Mouse (Mus musculus) CH12.LX (cell line): Measurements from ENCODE around the gene Ptbp1. TPM values are rescaled to one million over a fixed set of nuclear protein-coding genes. Genes with fewer than 3 reads are reported as not detected.

Experiments
- DNase-seq: peaks from one replicate; pipeline ENCODE4 v3.0.0-alpha.2; 2013; ENCODE audit errors: extremely low read depth
- H3K27ac ChIP-seq: 2 replicates; pipeline ENCODE4 v1.5.1; 2012; ENCODE audit warnings: low read depth, mild to moderate bottlenecking, control low read depth, moderate library complexity; ENCODE audit not compliant: insufficient read depth
- H3K27me3 ChIP-seq: replicated peaks from 2 replicates; pipeline ENCODE3; 2012; ENCODE audit warnings: inconsistent platforms
- H3K36me3 ChIP-seq, 2 experiments: replicated peaks in 1 of 2; 2 replicates each; pipeline versions ENCODE3 to v1.6.1; 2012; ENCODE audit warnings: inconsistent platforms in 1 of 2, low read length in 1 of 2, mild to moderate bottlenecking in 1 of 2, mixed read lengths in 1 of 2, moderate library complexity in 1 of 2; ENCODE audit not compliant: control insufficient read depth in 1 of 2, insufficient read depth in 1 of 2
- H3K4me1 ChIP-seq, 2 experiments: 2 replicates each; pipeline ENCODE4 v1.6.1; 2012; ENCODE audit warnings: inconsistent platforms in 1 of 2, moderate library complexity in 1 of 2; ENCODE audit not compliant: insufficient read depth in 2 of 2, control insufficient read depth in 1 of 2
- H3K4me2 ChIP-seq: 2 replicates; pipeline ENCODE4 v1.6.1; 2012; ENCODE audit warnings: low read depth, mild to moderate bottlenecking, control low read depth; ENCODE audit not compliant: poor library complexity, insufficient read depth, severe bottlenecking
- H3K4me3 ChIP-seq, 3 experiments: fragments of 150-350 bp in 1 of 3; sonication (generic) in 1 of 3; replicated peaks in 1 of 3; 2 replicates each; pipeline versions ENCODE3 to v1.5.1; 2011 to 2012; ENCODE audit warnings: low read depth in 2 of 3, low read length in 2 of 3, mild to moderate bottlenecking in 2 of 3, moderate library complexity in 2 of 3, control low read depth in 1 of 3, improper control_type of control experiment in 1 of 3, inconsistent platforms in 1 of 3, mixed read lengths in 1 of 3; ENCODE audit not compliant: poor library complexity in 1 of 3
- H3K79me2 ChIP-seq: replicated peaks from 2 replicates; pipeline ENCODE4 v1.6.1; 2012; ENCODE audit warnings: mild to moderate bottlenecking, moderate library complexity; ENCODE audit not compliant: control insufficient read depth, poor library complexity, insufficient read depth, severe bottlenecking; ENCODE audit errors: extremely low read depth
- H3K9ac ChIP-seq: 2 replicates; pipeline ENCODE4 v1.6.1; 2012; ENCODE audit warnings: low read depth, mild to moderate bottlenecking, control low read depth, moderate library complexity; ENCODE audit not compliant: insufficient read depth
- H3K9me3 ChIP-seq: replicated peaks from 2 replicates; pipeline ENCODE3; 2012; ENCODE audit warnings: low read length, inconsistent platforms, mixed read lengths
- CHD2 ChIP-seq: IDR thresholded peaks from 2 replicates; pipeline ENCODE4 v1.6.1; 2011; ENCODE audit warnings: low read length, improper control_type of control experiment
- E2F4 ChIP-seq: IDR thresholded peaks from 2 replicates; pipeline ENCODE4 v1.6.1; 2011; ENCODE audit warnings: low read depth, low read length, improper control_type of control experiment; ENCODE audit not compliant: insufficient replicate concordance
- GABPA ChIP-seq: IDR thresholded peaks from 2 replicates; pipeline ENCODE4 v1.6.1; 2012; ENCODE audit warnings: low read depth, low read length, improper control_type of control experiment, inconsistent platforms; ENCODE audit not compliant: insufficient replicate concordance
- HCFC1 ChIP-seq: IDR thresholded peaks from 2 replicates; pipeline ENCODE4 v1.6.1; 2012; ENCODE audit warnings: low read depth, mild to moderate bottlenecking, inconsistent platforms, low read length, improper control_type of control experiment
- JUND ChIP-seq: conservative IDR thresholded peaks from 2 replicates; pipeline ENCODE4 v1.6.1; 2011; ENCODE audit warnings: low read depth, low read length, improper control_type of control experiment
- KAT2A ChIP-seq: IDR thresholded peaks from 2 replicates; pipeline ENCODE4 v1.6.1; 2012; ENCODE audit warnings: low read length, improper control_type of control experiment, inconsistent platforms; ENCODE audit not compliant: insufficient replicate concordance
- MEF2A ChIP-seq: IDR thresholded peaks from 2 replicates; pipeline ENCODE4 v1.6.1; 2014; ENCODE audit warnings: low read depth, mild to moderate bottlenecking, inconsistent platforms, low read length, improper control_type of control experiment, borderline replicate concordance
- MXI1 ChIP-seq: IDR thresholded peaks from 2 replicates; pipeline ENCODE4 v1.6.1; 2011; ENCODE audit warnings: mild to moderate bottlenecking, low read depth, low read length, improper control_type of control experiment
- NELFE ChIP-seq: IDR thresholded peaks from 2 replicates; pipeline ENCODE4 v1.6.1; 2011; ENCODE audit warnings: low read depth, low read length, improper control_type of control experiment
- POLR2AphosphoS2 ChIP-seq: IDR thresholded peaks from 2 replicates; pipeline ENCODE4 v1.6.1; 2011; ENCODE audit warnings: low read depth, low read length, improper control_type of control experiment
- RCOR1 ChIP-seq: conservative IDR thresholded peaks from 2 replicates; pipeline ENCODE4 v1.6.1; 2012; ENCODE audit warnings: low read depth, mild to moderate bottlenecking, inconsistent platforms, low read length, improper control_type of control experiment
- SIN3A ChIP-seq: IDR thresholded peaks from 2 replicates; pipeline ENCODE4 v1.6.1; 2012; ENCODE audit warnings: low read length, improper control_type of control experiment, inconsistent platforms
- TCF12 ChIP-seq: IDR thresholded peaks from 2 replicates; pipeline ENCODE4 v1.6.1; 2014; ENCODE audit warnings: low read depth, mild to moderate bottlenecking, inconsistent platforms, low read length, improper control_type of control experiment
- UBTF ChIP-seq: IDR thresholded peaks from 2 replicates; pipeline ENCODE4 v1.6.1; 2012; ENCODE audit warnings: low read depth, mild to moderate bottlenecking, inconsistent platforms, low read length, improper control_type of control experiment, moderate library complexity
- ZC3H11A ChIP-seq: IDR thresholded peaks from 2 replicates; pipeline ENCODE4 v1.6.1; 2012; ENCODE audit warnings: low read depth, mild to moderate bottlenecking, inconsistent platforms, low read length, improper control_type of control experiment
- ZKSCAN1 ChIP-seq: IDR thresholded peaks from 2 replicates; pipeline ENCODE4 v1.6.1; 2012; ENCODE audit warnings: low read depth, inconsistent platforms, low read length, improper control_type of control experiment, borderline replicate concordance
- ZMIZ1 ChIP-seq: IDR thresholded peaks from 2 replicates; pipeline ENCODE4 v1.6.1; 2012; ENCODE audit warnings: low read depth, mild to moderate bottlenecking, inconsistent platforms, low read length, improper control_type of control experiment
- dilution Hi-C: fragments of 300-500 bp; cut with MboI; formaldehyde crosslinking; loops from 2 replicates; pipeline ENCODE4 v1.14.3; 2020; ENCODE audit warnings: low sequenced_read_pairs; ENCODE audit not compliant: extremely low pct_unique_long_range_greater_than_20kb, extremely low pct_ligation_motif_present
- in situ Hi-C: fragments of 300-500 bp; cut with MboI; formaldehyde crosslinking; loops from 3 replicates; pipeline ENCODE4 v1.14.3; 2019; ENCODE audit warnings: low sequenced_read_pairs, low pct_ligation_motif_present, low pct_unique_long_range_greater_than_20kb, mixed read lengths
- polyA plus RNA-seq: library from polyadenylated mRNA; unstranded; fragments of >175 nt; gene quantifications from 2 replicates; pipeline ENCODE4 v1.2.1, GENCODE M21; 2012; ENCODE audit warnings: low read depth; ENCODE audit not compliant: insufficient read length
- total RNA-seq, 2 experiments: library from RNA; depleted of rRNA; stranded (reverse); fragments of 300-350 nt in 1 of 2; fragments of >200 nt in 1 of 2; gene quantifications; 2 replicates each; pipeline ENCODE4 v1.2.3; 2012 to 2014

The Ptbp1 gene
- total and polyA plus RNA-seq, 3 experiments = 252 to 497 (median 284) TPM

DNA sequence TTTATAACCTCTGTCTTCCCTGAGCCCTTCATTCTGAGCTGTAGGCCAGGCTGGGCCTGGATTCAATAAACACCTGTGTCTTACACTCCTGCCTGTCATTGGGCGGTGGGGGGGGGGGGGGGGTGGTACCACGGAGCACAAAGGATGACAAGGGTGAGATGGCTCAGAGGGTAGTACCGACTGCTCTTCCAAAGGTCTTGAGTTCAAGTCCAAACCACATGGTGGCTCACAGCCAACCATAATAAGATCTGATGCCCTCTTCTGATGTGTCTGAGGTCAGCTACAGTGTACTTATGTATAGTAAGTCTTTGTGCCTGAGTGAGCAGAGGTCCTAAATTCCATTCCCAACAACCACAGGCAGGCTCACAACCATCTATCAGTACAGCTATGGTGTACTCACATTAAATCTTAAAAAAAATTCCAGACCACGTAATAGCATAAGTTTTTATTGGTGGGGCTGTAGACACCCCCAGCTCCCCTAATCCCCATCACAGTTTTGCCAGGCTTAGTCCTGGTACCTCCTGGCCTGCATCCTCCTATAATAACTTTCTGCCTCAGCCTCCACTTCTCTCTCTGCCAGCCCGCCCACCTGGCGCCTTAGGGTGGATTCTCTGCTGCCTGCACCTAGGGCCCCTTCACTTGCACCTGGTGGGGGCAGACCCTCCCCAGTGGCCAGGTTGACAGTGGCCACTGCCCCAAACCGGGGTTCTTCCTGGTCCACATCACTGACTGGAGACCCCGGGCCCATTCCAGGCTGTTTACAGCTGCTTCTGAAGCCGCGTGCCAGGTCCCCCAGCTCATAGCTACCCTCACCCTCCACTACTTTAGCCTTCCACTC is 10.3 kb downstream of the Ptbp1 start:
- H3K27ac ChIP-seq = no peak overlapping the region
- in situ Hi-C loops (no loop called here), dilution Hi-C loops (no loop called here)
- no peaks in the 10 kb centered on the region for H3K9me3 ChIP-seq
- peak; percentile 77 for TF ChIP-seq ZMIZ1
- 0 out of 2 replicates have a peak, but pooled peaks have one; percentile 52 for TF ChIP-seq SIN3A
- TF ChIP-seq E2F4 = no peak
- 0 out of 2 replicates have a peak, but pooled peaks have one; percentile 32 for TF ChIP-seq MXI1
- TF ChIP-seq HCFC1 = no peak
- TF ChIP-seq KAT2A = no peak
- no peak for TF ChIP-seq JUND
- TF ChIP-seq RCOR1 = 0 out of 2 replicates have a peak, but pooled peaks have one; percentile 65
- TF ChIP-seq ZC3H11A = no peak
- TF ChIP-seq TCF12 = no peak
- no peak for TF ChIP-seq UBTF
- no peak for TF ChIP-seq GABPA
- 0 out of 2 replicates have a peak, but pooled peaks have one; percentile 18 for TF ChIP-seq NELFE
- TF ChIP-seq POLR2AphosphoS2 = no peak
- no peak for TF ChIP-seq MEF2A
- TF ChIP-seq ZKSCAN1 = no peak
- peaks cover 0 to 5% of the 10 kb centered on the region in 2 experiments; a peak in 1 of 4 replicates for H3K4me1 ChIP-seq
- H3K27me3 ChIP-seq = no peaks in the 10 kb centered on the region
- H3K36me3 ChIP-seq = peaks cover 50 to 75% of the 10 kb centered on the region in 2 experiments
- no peak overlapping the region for H3K9ac ChIP-seq
- no peak overlapping the region for H3K4me3 ChIP-seq
- peaks cover 11% of the 10 kb centered on the region for H3K79me2 ChIP-seq
- no peak overlapping the region for H3K4me2 ChIP-seq
- DNase-seq = no peak

DNA sequence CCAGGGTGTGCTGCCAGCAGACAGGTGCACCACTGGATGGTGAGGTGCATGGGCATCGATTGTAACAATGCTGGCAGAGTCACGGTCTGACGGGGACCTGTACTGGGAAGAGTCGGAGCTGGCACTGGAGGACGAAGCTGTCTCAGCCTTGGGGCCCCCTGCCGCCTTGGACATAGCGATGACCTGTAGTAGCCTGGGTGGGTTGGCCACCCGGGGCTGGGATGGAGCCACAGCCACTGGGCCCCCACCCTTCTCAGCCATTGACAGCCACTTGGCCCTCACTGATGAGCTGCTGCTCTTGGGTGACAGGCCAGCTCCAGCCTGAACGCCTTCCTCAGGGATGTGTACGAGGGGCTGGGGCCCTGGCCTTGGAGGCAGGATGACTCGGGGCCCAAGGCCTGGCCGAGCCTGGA is 11.0 kb downstream of the Ptbp1 start:
- Histone ChIP-seq H3K27me3 (no peaks in the 10 kb centered on the region), H3K4me3 (no peak overlapping the region), H3K9me3 (no peaks in the 10 kb centered on the region), H3K79me2 (peaks cover 5% of the 10 kb centered on the region), H3K9ac (no peak overlapping the region), H3K4me1 (peaks cover 0 to 5% of the 10 kb centered on the region in 2 experiments; a peak in 1 of 4 replicates), H3K36me3 (peaks cover 44 to 68% of the 10 kb centered on the region in 2 experiments), H3K4me2 (no peak overlapping the region), H3K27ac (no peak overlapping the region)
- dilution Hi-C loops = no loop called here
- DNase-seq = no peak
- TF ChIP-seq KAT2A (no peak), GABPA (no peak), CHD2 (peak; percentile 56; the same call in 1 of the 2 replicates), POLR2AphosphoS2 (peak; percentile 99), MXI1 (0 out of 2 replicates have a peak, but pooled peaks have one; percentile 12), ZKSCAN1 (no peak), NELFE (0 out of 2 replicates have a peak, but pooled peaks have one; percentile 1)
- in situ Hi-C loops = no loop called here
